11 mouse cellular contexts compared by ENCODE assay signal in genomic region chr6:6298867-6299852, GRCm38 (mm10).
DNase-seq lines count a peak whose midpoint lies in the region; ATAC-seq and TF ChIP-seq lines count a peak whose summit lies in the region.
"Had no signal": no experiment of that assay in that cellular context is flagged by ENCODE, and none has a peak within 500 bp of the region (broad histone marks: within the 10 kb centered on the region; RNA-seq: fewer than 3 reads in every experiment).

No protein-coding gene starts in this region.

- no peak overlapping the region for H3K4me3 ChIP-seq in kidney, postnatal 0 days (replicated peaks; ENCODE audit: low read depth, low read length)
- no peak overlapping the region for H3K4me3 ChIP-seq in embryonic facial prominence, embryonic 11.5 days (ENCODE audit: low read depth, low read length)
- H3K4me3 ChIP-seq in midbrain, postnatal 0 days (ENCODE audit: low read depth, low read length), result no peak overlapping the region

- H3K27me3 ChIP-seq in kidney, postnatal 0 days (ENCODE audit: insufficient read depth, low read length), result no peaks in the 10 kb centered on the region
- H3K27me3 ChIP-seq in embryonic facial prominence, embryonic 11.5 days (ENCODE audit: control insufficient read depth, insufficient read depth, low read length), result no peaks in the 10 kb centered on the region
- no peaks in the 10 kb centered on the region for H3K27me3 ChIP-seq in midbrain, postnatal 0 days (ENCODE audit: insufficient read depth, low read length)
- H3K27me3 ChIP-seq: CH12.LX had no signal

- DNase-seq in kidney, postnatal 0 days (ENCODE audit: low spot score), result peak; percentile 13
- no peak for DNase-seq in kidney, postnatal 36 days
- DNase-seq in embryonic facial prominence, embryonic 11.5 days (ENCODE audit: low spot score), result peak; percentile 37
- DNase-seq in heart, postnatal 10 days, result peak; percentile 69 to 73
- DNase-seq in midbrain, postnatal 0 days (ENCODE audit: low spot score), result peak; percentile 40
- no peak for DNase-seq in cerebellum, postnatal 36 days
- DNase-seq in kidney, adult 8-10 months, result no peak
- no peak for DNase-seq in T-cell, adult 2 months (ENCODE audit: low spot score)
- DNase-seq: kidney, postnatal 4 days had no signal

- no peak overlapping the region for H3K4me2 ChIP-seq in kidney, postnatal 0 days (ENCODE audit: low read length)
- no peak overlapping the region for H3K4me2 ChIP-seq in embryonic facial prominence, embryonic 11.5 days (ENCODE audit: low read depth, low read length)
- H3K4me2 ChIP-seq in midbrain, postnatal 0 days (ENCODE audit: low read depth, low read length, poor library complexity, severe bottlenecking), result no peak overlapping the region

- no peaks in the 10 kb centered on the region for H3K9me3 ChIP-seq in kidney, postnatal 0 days (replicated peaks; ENCODE audit: low read length)
- H3K9me3 ChIP-seq in embryonic facial prominence, embryonic 11.5 days (replicated peaks; ENCODE audit: control insufficient read depth, low read length), result no peaks in the 10 kb centered on the region
- no peaks in the 10 kb centered on the region for H3K9me3 ChIP-seq in midbrain, postnatal 0 days (ENCODE audit: low read length)

- no peak overlapping the region for H3K9ac ChIP-seq in kidney, postnatal 0 days (ENCODE audit: low read depth, low read length)
- H3K9ac ChIP-seq in embryonic facial prominence, embryonic 11.5 days (replicated peaks; ENCODE audit: low read length), result no peak overlapping the region
- no peak overlapping the region for H3K9ac ChIP-seq in midbrain, postnatal 0 days (replicated peaks; ENCODE audit: low read length, poor library complexity, severe bottlenecking)

- WGBS in kidney, postnatal 0 days, result 38% methylated on average over 14 of the region's 14 CpGs
- WGBS in embryonic facial prominence, embryonic 11.5 days, result 57% methylated on average over 14 of the region's 14 CpGs
- WGBS in midbrain, postnatal 0 days, result 60% methylated on average over 14 of the region's 14 CpGs

- no peaks in the 10 kb centered on the region for H3K4me1 ChIP-seq in kidney, postnatal 0 days (replicated peaks; ENCODE audit: insufficient read depth, low read length)
- no peaks in the 10 kb centered on the region for H3K4me1 ChIP-seq in embryonic facial prominence, embryonic 11.5 days (ENCODE audit: control insufficient read depth, insufficient read depth, low read length)
- H3K4me1 ChIP-seq in midbrain, postnatal 0 days (ENCODE audit: insufficient read depth, low read length), result no peaks in the 10 kb centered on the region

- no peak for TF ChIP-seq CTCF in kidney, postnatal 0 days (IDR thresholded peaks at IDR 0.05; ENCODE audit: low read depth)
- no peak for TF ChIP-seq CTCF in midbrain, postnatal 0 days (IDR thresholded peaks at IDR 0.05)

- intact Hi-C loops in heart, postnatal 10 days (cut with DNase I), result loop anchor here (10.0 kb wide), 1 partner anchor 294 kb away; no protein-coding TSS in a partner anchor

- H3K27ac ChIP-seq in kidney, postnatal 0 days, result no peak overlapping the region
- H3K27ac ChIP-seq in embryonic facial prominence, embryonic 11.5 days (replicated peaks; ENCODE audit: low read depth, low read length), result no peak overlapping the region
- H3K27ac ChIP-seq in midbrain, postnatal 0 days (ENCODE audit: low read depth, low read length), result no peak overlapping the region
- H3K27ac ChIP-seq: macrophage had no signal

- no peaks in the 10 kb centered on the region for H3K36me3 ChIP-seq in kidney, postnatal 0 days (ENCODE audit: insufficient read depth, low read length)
- no peaks in the 10 kb centered on the region for H3K36me3 ChIP-seq in embryonic facial prominence, embryonic 11.5 days (replicated peaks; ENCODE audit: control insufficient read depth, insufficient read depth, low read depth, low read length)
- H3K36me3 ChIP-seq in midbrain, postnatal 0 days (ENCODE audit: insufficient read depth, low read length), result no peaks in the 10 kb centered on the region

- no peak for ATAC-seq in kidney, postnatal 0 days (replicated peaks; ENCODE audit: low FRiP score, low read depth)
- ATAC-seq in embryonic facial prominence, embryonic 11.5 days (replicated peaks; ENCODE audit: insufficient number of reproducible peaks, low FRiP score, low TSS enrichment, low read depth), result no peak
- no peak for ATAC-seq in midbrain, postnatal 0 days (ENCODE audit: low FRiP score)

Comparison
In these comparisons a context has a peak if more than half of its experiments do, and no peak if none do; other contexts are left out.
1. DNase-seq: peak in kidney, postnatal 0 days (single experiment), embryonic facial prominence, embryonic 11.5 days (single experiment), heart, postnatal 10 days (2 of 2) and midbrain, postnatal 0 days (single experiment); none in kidney, postnatal 36 days (0 of 2), cerebellum, postnatal 36 days (0 of 2), kidney, adult 8-10 months (0 of 2) and T-cell, adult 2 months (single experiment).